Mouse (Mus musculus) hindbrain, embryonic 11.5 days (tissue): Measurements from ENCODE around the gene Ptpdc1. TPM values are rescaled to one million over a fixed set of nuclear protein-coding genes. Genes with fewer than 3 reads are reported as not detected.

Experiments
- ATAC-seq: fragments of 200-750 bp; cut with Nextera tagmentation; 2 replicates; pipeline ENCODE4 v1.8.0; 2017; ENCODE audit warnings: mild to moderate bottlenecking, moderate TSS enrichment, moderate library complexity; ENCODE audit not compliant: low FRiP score
- DNase-seq: peaks from one replicate; pipeline ENCODE4 v3.0.0-alpha.2; 2015; ENCODE audit warnings: low spot score
- H3K27ac ChIP-seq: fragments of 300-500 bp; sonication (generic); 2 replicates; pipeline ENCODE4 v1.5.1; 2014; ENCODE audit warnings: mild to moderate bottlenecking, low read depth, low read length
- H3K27me3 ChIP-seq: fragments of 300-500 bp; sonication (generic); 2 replicates; pipeline ENCODE4 v1.6.1; 2014; ENCODE audit warnings: mild to moderate bottlenecking, low read length, moderate library complexity, mixed read lengths; ENCODE audit not compliant: control insufficient read depth, insufficient read depth
- H3K36me3 ChIP-seq: fragments of 300-500 bp; sonication (generic); 2 replicates; pipeline ENCODE4 v1.6.1; 2014; ENCODE audit warnings: mild to moderate bottlenecking, low read length, moderate library complexity, mixed read lengths; ENCODE audit not compliant: control insufficient read depth, insufficient read depth
- H3K4me1 ChIP-seq: fragments of 300-500 bp; sonication (generic); replicated peaks from 2 replicates; pipeline ENCODE4 v1.6.1; 2014; ENCODE audit warnings: low read length, mixed read lengths; ENCODE audit not compliant: control insufficient read depth, insufficient read depth
- H3K4me2 ChIP-seq: fragments of 300-500 bp; sonication (generic); replicated peaks from 2 replicates; pipeline ENCODE4 v1.6.1; 2014; ENCODE audit warnings: mild to moderate bottlenecking, low read depth, low read length
- H3K4me3 ChIP-seq: fragments of 300-500 bp; sonication (generic); 2 replicates; pipeline ENCODE4 v1.5.1; 2014; ENCODE audit warnings: low read depth, low read length
- H3K9ac ChIP-seq: fragments of 300-500 bp; sonication (generic); 2 replicates; pipeline ENCODE4 v1.6.1; 2014; ENCODE audit warnings: low read depth, low read length
- H3K9me3 ChIP-seq: fragments of 300-500 bp; sonication (generic); 2 replicates; pipeline ENCODE4 v1.6.1; 2016; ENCODE audit warnings: low read length; ENCODE audit not compliant: control insufficient read depth
- WGBS: fragments of 180-500 bp; shearing (Covaris S2); extraction: QIAGEN DNeasy Blood & Tissue Kit; methylation state at CpG from one replicate; pipeline ENCODE4 v1.1.7; 2014; 5-methylcytosine and 5-hydroxymethylcytosine counted together
- polyA plus RNA-seq: library from polyadenylated mRNA; unstranded; fragments of >200 nt; fragmentation: Nextera tagmentation; extraction: Ambion mirVana; gene quantifications from 2 replicates; pipeline ENCODE4 v1.2.1, GENCODE M21; 2014

Ptpdc1 gene
- polyA plus RNA-seq, 1 experiment from 2014 or later, result 12.5 TPM

- Histone ChIP-seq H3K27ac (no peak overlapping the region), H3K4me1 (no peaks in the 10 kb centered on the region), H3K9ac (no peak overlapping the region), H3K4me2 (no peak overlapping the region), H3K27me3 (no peaks in the 10 kb centered on the region), H3K9me3 (no peaks in the 10 kb centered on the region), H3K36me3 (no peaks in the 10 kb centered on the region), H3K4me3 (no peak overlapping the region)
- no peak for DNase-seq
- ATAC-seq, result no peak
- 87% methylated on average over 5 of the region's 5 CpGs for WGBS
Measured at GRCm38 (mm10) chr13:48571298-48571697, 54.2 kb downstream of the Ptpdc1 start.

- no peaks in the 10 kb centered on the region for H3K27me3 ChIP-seq
- no peaks in the 10 kb centered on the region for H3K9me3 ChIP-seq
- no peak overlapping the region for H3K4me3 ChIP-seq
- no peak overlapping the region for H3K4me2 ChIP-seq
- DNase-seq (no peak), ATAC-seq (no peak)
- H3K27ac ChIP-seq, result no peak overlapping the region
- no peak overlapping the region for H3K9ac ChIP-seq
- H3K4me1 ChIP-seq, result no peaks in the 10 kb centered on the region
- no peaks in the 10 kb centered on the region for H3K36me3 ChIP-seq
- 85% methylated on average over 5 of the region's 5 CpGs for WGBS
Measured at GRCm38 (mm10) chr13:48569576-48570132, 55.8 kb downstream of the Ptpdc1 start.

- no peaks in the 10 kb centered on the region for H3K27me3 ChIP-seq
- no peak overlapping the region for H3K9ac ChIP-seq
- no peaks in the 10 kb centered on the region for H3K4me1 ChIP-seq
- H3K9me3 ChIP-seq, result no peaks in the 10 kb centered on the region
- no peak overlapping the region for H3K4me2 ChIP-seq
- no peak for DNase-seq
- H3K27ac ChIP-seq, result no peak overlapping the region
- WGBS, result 84% methylated on average over 3 of the region's 3 CpGs
- no peaks in the 10 kb centered on the region for H3K36me3 ChIP-seq
- H3K4me3 ChIP-seq, result no peak overlapping the region
- no peak for ATAC-seq
Measured at GRCm38 (mm10) chr13:48567646-48568045, 57.8 kb downstream of the Ptpdc1 start.

- no peak overlapping the region for H3K9ac ChIP-seq
- no peaks in the 10 kb centered on the region for H3K36me3 ChIP-seq
- H3K9me3 ChIP-seq, result no peaks in the 10 kb centered on the region
- ATAC-seq (peak; percentile 81), DNase-seq (peak; percentile 82)
- 30% methylated on average over 13 of the region's 13 CpGs for WGBS
- no peak overlapping the region for H3K4me2 ChIP-seq
- no peaks in the 10 kb centered on the region for H3K4me1 ChIP-seq
- no peaks in the 10 kb centered on the region for H3K27me3 ChIP-seq
- H3K4me3 ChIP-seq, result no peak overlapping the region
- peak overlapping the region; percentile 74 for H3K27ac ChIP-seq
Measured at GRCm38 (mm10) chr13:48566116-48566935, 59.1 kb downstream of the Ptpdc1 start.

GRCm38 (mm10) chr13:48564881-48565600 is 60.4 kb downstream of the Ptpdc1 start:
- Histone ChIP-seq H3K36me3 (no peaks in the 10 kb centered on the region), H3K27me3 (no peaks in the 10 kb centered on the region), H3K27ac (no peak overlapping the region), H3K4me3 (no peak overlapping the region), H3K4me2 (no peak overlapping the region), H3K4me1 (no peaks in the 10 kb centered on the region), H3K9me3 (no peaks in the 10 kb centered on the region), H3K9ac (no peak overlapping the region)
- no peak for DNase-seq
- 87% methylated on average over 5 of the region's 5 CpGs for WGBS
- no peak for ATAC-seq

- 92% methylated on average over 5 of the region's 5 CpGs for WGBS
- ATAC-seq (no peak), DNase-seq (no peak)
- Histone ChIP-seq H3K27me3 (no peaks in the 10 kb centered on the region), H3K9ac (no peak overlapping the region), H3K9me3 (no peaks in the 10 kb centered on the region), H3K36me3 (no peaks in the 10 kb centered on the region), H3K4me2 (no peak overlapping the region), H3K4me1 (no peaks in the 10 kb centered on the region), H3K4me3 (no peak overlapping the region), H3K27ac (no peak overlapping the region)
Measured at GRCm38 (mm10) chr13:48562336-48562735, 63.1 kb downstream of the Ptpdc1 start.

- Histone ChIP-seq H3K4me3 (no peak overlapping the region), H3K9ac (no peak overlapping the region), H3K27ac (no peak overlapping the region), H3K36me3 (no peaks in the 10 kb centered on the region), H3K9me3 (no peaks in the 10 kb centered on the region), H3K4me1 (no peaks in the 10 kb centered on the region), H3K4me2 (no peak overlapping the region), H3K27me3 (no peaks in the 10 kb centered on the region)
- DNase-seq, result no peak
- WGBS, result 83% methylated on average over 2 of the region's 2 CpGs
- ATAC-seq, result no peak
Measured at GRCm38 (mm10) chr13:48561481-48561880, 64.0 kb downstream of the Ptpdc1 start.

- Histone ChIP-seq H3K27ac (no peak overlapping the region), H3K4me2 (no peak overlapping the region), H3K9me3 (no peaks in the 10 kb centered on the region), H3K4me1 (no peaks in the 10 kb centered on the region), H3K27me3 (no peaks in the 10 kb centered on the region), H3K36me3 (no peaks in the 10 kb centered on the region), H3K9ac (no peak overlapping the region), H3K4me3 (no peak overlapping the region)
- DNase-seq (no peak), ATAC-seq (no peak)
- 81% methylated on average over 1 of the region's 1 CpGs for WGBS
Measured at GRCm38 (mm10) chr13:48555976-48556375, 69.5 kb downstream of the Ptpdc1 start.
